Comparison of ENCODE assay signal across 8 mouse cellular contexts in genomic region chr16:4267857-4268666, GRCm38 (mm10). TPM values are rescaled to one million over a fixed set of nuclear protein-coding genes. Genes with fewer than 3 reads are reported as not detected.
DNase-seq lines count a peak whose midpoint lies in the region; ATAC-seq lines count a peak whose summit lies in the region.

No protein-coding gene starts in this region.

- WGBS in hindbrain, embryonic 11.5 days: 8% methylated on average over 40 of the region's 40 CpGs

- H3K4me2 ChIP-seq in hindbrain, embryonic 11.5 days (replicated peaks; ENCODE audit: low read depth, low read length): peak overlapping the region; percentile 68

- DNase-seq in Muller cell, postnatal 12 days (ENCODE audit: inconsistent ontology term): peak; percentile 78
- DNase-seq in cerebellum, adult 9-10 months: peak; percentile 80
- peak; percentile 90 for DNase-seq in hindbrain, embryonic 11.5 days (ENCODE audit: low spot score)
- peak; percentile 51 to 65 for DNase-seq in layer of hippocampus, postnatal 14 days (ENCODE audit: low spot score in 2 of 2)
- DNase-seq in lung, postnatal 25 days (ENCODE audit: low spot score): peak; percentile 83
- DNase-seq in retina, embryonic 14.5 days (ENCODE audit: low spot score): peak; percentile 91
- DNase-seq in thymus, postnatal 4 days: peak; percentile 85

- no peak overlapping the region for H3K27ac ChIP-seq in hindbrain, embryonic 11.5 days (ENCODE audit: low read depth, low read length)

- peak overlapping the region; percentile 28 for H3K4me3 ChIP-seq in hindbrain, embryonic 11.5 days (ENCODE audit: low read depth, low read length)

- no peaks in the 10 kb centered on the region for H3K36me3 ChIP-seq in hindbrain, embryonic 11.5 days (ENCODE audit: control insufficient read depth, insufficient read depth, low read length)

- H3K9me3 ChIP-seq in hindbrain, embryonic 11.5 days (ENCODE audit: control insufficient read depth, low read length): no peaks in the 10 kb centered on the region

- no peaks in the 10 kb centered on the region for H3K4me1 ChIP-seq in hindbrain, embryonic 11.5 days (replicated peaks; ENCODE audit: control insufficient read depth, insufficient read depth, low read length)

- peak; percentile 84 for ATAC-seq in frontal cortex, adult (ENCODE audit: low TSS enrichment)
- peak; percentile 93 for ATAC-seq in hindbrain, embryonic 11.5 days (ENCODE audit: low FRiP score)

- H3K27me3 ChIP-seq in hindbrain, embryonic 11.5 days (ENCODE audit: control insufficient read depth, insufficient read depth, low read length): no peaks in the 10 kb centered on the region

- peak overlapping the region; percentile 53 for H3K9ac ChIP-seq in hindbrain, embryonic 11.5 days (ENCODE audit: low read depth, low read length)

RNA-seq across cellular contexts. Expression of gene Crebbp, which starts 54.3 kb away (rescaled TPM):
- polyA plus RNA-seq in hindbrain, embryonic 11.5 days (2014; fragmentation: Nextera tagmentation; extraction: Ambion mirVana): 35.2 and 47.3 TPM in 2 replicates
- total RNA-seq in layer of hippocampus, postnatal 14 days (2021): 10 to 100 TPM; 80.4 to 86.4 TPM
